Mouse (Mus musculus): ENCODE data around the gene Rbl2. TPM values are rescaled to one million over a fixed set of nuclear protein-coding genes. Genes with fewer than 3 reads are reported as not detected.
A peak's percentile ranks its signal among the peaks of the same experiment; 100 is the strongest.

Gene Rbl2
- polyA plus RNA-seq, 1 experiment from 2014 or later = 26.6 TPM

DNA sequence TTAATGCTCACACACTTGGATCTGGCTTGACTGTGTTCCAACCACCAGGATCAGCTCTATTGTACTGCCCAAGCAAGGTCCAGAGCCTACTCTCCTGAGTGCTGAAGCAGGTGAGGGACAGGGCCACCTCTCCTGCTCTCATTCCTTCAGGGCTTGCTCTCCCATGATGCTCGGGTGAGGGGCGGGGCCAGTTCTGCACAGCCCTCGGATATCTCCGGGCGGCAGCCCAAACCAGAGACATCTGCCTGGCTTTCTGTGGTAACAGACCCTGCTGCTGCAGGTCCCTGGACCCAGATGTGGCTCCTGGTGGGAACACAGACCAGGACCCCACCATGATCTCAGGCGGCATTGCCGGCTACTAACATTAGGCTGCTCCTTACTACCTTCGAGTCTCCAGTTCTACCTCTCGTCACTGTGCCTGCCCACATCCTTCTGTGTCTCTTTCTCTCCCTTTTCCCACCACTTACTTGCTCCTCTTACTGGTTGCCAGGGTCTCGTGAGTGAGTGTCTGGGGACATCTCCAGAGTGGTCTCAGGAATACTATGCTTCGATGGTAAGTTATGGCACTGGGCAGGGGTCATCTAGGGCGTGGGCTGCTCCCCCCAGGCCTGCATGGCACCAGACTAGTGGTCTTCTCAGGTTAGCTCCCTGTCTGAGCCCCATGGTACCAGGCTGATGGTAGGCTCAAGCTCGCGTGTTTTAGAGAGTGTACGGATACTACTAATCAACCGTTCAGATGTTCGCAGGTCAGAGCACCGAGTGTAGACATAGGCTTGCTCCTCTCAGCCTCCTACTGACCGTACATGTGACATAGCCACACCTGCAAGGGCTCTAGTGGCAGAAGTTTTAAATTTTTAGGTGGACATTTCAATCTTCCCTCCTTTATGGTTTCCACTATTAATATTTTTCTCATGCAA, 9.0 kb upstream of the Rbl2 start:
- no peak overlapping the region for H3K4me3 ChIP-seq (replicated peaks; ENCODE audit: low read length)
- no peak overlapping the region for H3K9ac ChIP-seq (replicated peaks; ENCODE audit: low read depth, low read length)
- H3K27ac ChIP-seq (ENCODE audit: low read length) = no peak overlapping the region
- no peaks in the 10 kb centered on the region for H3K36me3 ChIP-seq (ENCODE audit: control insufficient read depth, insufficient read depth)
- no peaks in the 10 kb centered on the region for H3K4me1 ChIP-seq (replicated peaks; ENCODE audit: control insufficient read depth, insufficient read depth, low read length)
- no peak for ATAC-seq
- H3K27me3 ChIP-seq (replicated peaks; ENCODE audit: control insufficient read depth, insufficient read depth, low read length) = no peaks in the 10 kb centered on the region
- 76% methylated on average over 19 of the region's 19 CpGs for WGBS
- H3K4me2 ChIP-seq (ENCODE audit: low read length) = no peak overlapping the region
- no peaks in the 10 kb centered on the region for H3K9me3 ChIP-seq (ENCODE audit: control insufficient read depth, low read length)

GRCm38 (mm10) chr8:91065179-91065578, 4.7 kb upstream of the Rbl2 start:
- no peak for ATAC-seq
- Histone ChIP-seq H3K27ac (ENCODE audit: low read length) (no peak overlapping the region), H3K4me3 (replicated peaks; ENCODE audit: low read length) (no peak overlapping the region), H3K9ac (replicated peaks; ENCODE audit: low read depth, low read length) (no peak overlapping the region), H3K36me3 (ENCODE audit: control insufficient read depth, insufficient read depth) (no peaks in the 10 kb centered on the region), H3K4me2 (ENCODE audit: low read length) (no peak overlapping the region), H3K27me3 (replicated peaks; ENCODE audit: control insufficient read depth, insufficient read depth, low read length) (no peaks in the 10 kb centered on the region), H3K9me3 (ENCODE audit: control insufficient read depth, low read length) (no peaks in the 10 kb centered on the region), H3K4me1 (replicated peaks; ENCODE audit: control insufficient read depth, insufficient read depth, low read length) (no peaks in the 10 kb centered on the region; the same call in 1 of the 2 replicates)
- 79% methylated on average over 4 of the region's 4 CpGs for WGBS

DNA sequence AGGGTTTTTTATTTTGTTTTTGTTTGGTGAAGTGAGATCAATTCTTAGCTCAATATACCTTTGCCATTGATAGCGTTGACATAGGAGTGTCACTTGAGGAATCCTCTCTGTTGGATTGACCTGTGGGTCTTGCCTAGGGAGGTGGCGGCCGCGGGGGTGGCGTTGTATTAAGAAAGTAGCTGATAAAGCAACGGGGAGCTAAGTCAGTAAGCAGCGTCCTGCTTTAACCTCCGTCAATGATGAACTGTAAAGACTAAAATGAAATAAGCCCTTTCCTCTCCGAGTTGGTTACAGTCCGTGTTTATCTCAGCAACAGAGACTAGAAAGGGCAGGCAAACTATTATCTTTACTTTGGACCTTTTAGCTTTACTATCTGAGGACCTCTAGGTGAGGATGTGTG, 450 bp upstream of the Rbl2 start:
- ATAC-seq = 0 out of 2 replicates have a peak, but pooled peaks have one; percentile 4
- Histone ChIP-seq H3K36me3 (ENCODE audit: control insufficient read depth, insufficient read depth) (no peaks in the 10 kb centered on the region), H3K27ac (ENCODE audit: low read length) (no peak overlapping the region), H3K9me3 (ENCODE audit: control insufficient read depth, low read length) (no peaks in the 10 kb centered on the region), H3K4me3 (replicated peaks; ENCODE audit: low read length) (peak overlapping the region; percentile 91), H3K4me1 (replicated peaks; ENCODE audit: control insufficient read depth, insufficient read depth, low read length) (peaks cover 15% of the 10 kb centered on the region), H3K4me2 (ENCODE audit: low read length) (peak overlapping the region; percentile 73), H3K27me3 (replicated peaks; ENCODE audit: control insufficient read depth, insufficient read depth, low read length) (no peaks in the 10 kb centered on the region), H3K9ac (replicated peaks; ENCODE audit: low read depth, low read length) (peak overlapping the region; percentile 70)
- 6% methylated on average over 10 of the region's 10 CpGs for WGBS

GRCm38 (mm10) chr8:91070275-91070859, 510 bp downstream of the Rbl2 start:
- Histone ChIP-seq H3K4me1 (replicated peaks; ENCODE audit: control insufficient read depth, insufficient read depth, low read length) (peaks cover 15% of the 10 kb centered on the region), H3K9me3 (ENCODE audit: control insufficient read depth, low read length) (no peaks in the 10 kb centered on the region), H3K27me3 (replicated peaks; ENCODE audit: control insufficient read depth, insufficient read depth, low read length) (no peaks in the 10 kb centered on the region), H3K4me2 (ENCODE audit: low read length) (peak overlapping the region; percentile 73), H3K9ac (replicated peaks; ENCODE audit: low read depth, low read length) (peak overlapping the region; percentile 70), H3K4me3 (replicated peaks; ENCODE audit: low read length) (peak overlapping the region; percentile 91), H3K27ac (ENCODE audit: low read length) (peak overlapping the region; percentile 81), H3K36me3 (ENCODE audit: control insufficient read depth, insufficient read depth) (no peaks in the 10 kb centered on the region; the same call in 1 of the 2 replicates)
- WGBS = under 1% methylated on average over 34 of the region's 34 CpGs
- ATAC-seq = peak; percentile 84

DNA sequence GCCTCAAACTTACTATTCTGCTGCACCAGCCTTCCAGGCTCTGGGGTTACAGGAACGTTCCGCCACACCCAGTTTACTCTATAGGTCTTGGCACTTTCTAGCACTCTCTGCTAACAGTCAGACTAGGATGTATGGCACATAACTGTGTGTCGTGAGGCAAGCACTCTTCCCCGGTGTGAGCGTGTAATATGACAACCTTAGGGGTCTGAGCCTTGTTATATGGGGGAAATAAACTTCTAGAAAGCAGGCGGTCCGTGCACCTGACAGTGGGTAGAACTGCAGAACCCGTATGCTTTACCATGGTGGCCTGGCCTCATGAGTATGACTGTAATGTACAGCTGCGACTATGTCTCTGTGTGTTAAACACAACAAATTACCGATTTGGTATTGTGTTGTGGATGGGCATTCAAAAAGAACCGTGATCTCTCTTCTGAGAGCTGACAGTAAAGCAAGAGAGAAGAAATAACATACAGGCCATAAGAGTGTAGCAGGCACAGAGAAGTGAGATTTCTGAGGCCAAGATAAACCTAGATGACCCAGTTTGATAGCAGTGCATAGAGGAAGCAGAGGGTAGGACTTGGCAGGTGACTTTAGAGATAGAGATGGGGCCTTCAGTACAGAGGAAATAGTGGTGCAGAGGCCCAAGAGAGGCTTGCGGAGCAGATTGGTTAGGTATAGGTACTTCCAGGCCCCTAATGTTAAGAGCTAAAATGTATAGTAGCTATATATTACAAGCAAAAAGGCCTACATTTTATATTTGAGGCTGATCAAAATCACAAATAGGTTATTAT, 7.4 kb downstream of the Rbl2 start:
- Histone ChIP-seq H3K4me3 (replicated peaks; ENCODE audit: low read length) (no peak overlapping the region), H3K36me3 (ENCODE audit: control insufficient read depth, insufficient read depth) (peaks cover 10% of the 10 kb centered on the region), H3K9ac (replicated peaks; ENCODE audit: low read depth, low read length) (no peak overlapping the region), H3K27me3 (replicated peaks; ENCODE audit: control insufficient read depth, insufficient read depth, low read length) (no peaks in the 10 kb centered on the region), H3K9me3 (ENCODE audit: control insufficient read depth, low read length) (no peaks in the 10 kb centered on the region), H3K27ac (ENCODE audit: low read length) (no peak overlapping the region), H3K4me2 (ENCODE audit: low read length) (no peak overlapping the region), H3K4me1 (replicated peaks; ENCODE audit: control insufficient read depth, insufficient read depth, low read length) (no peaks in the 10 kb centered on the region)
- ATAC-seq = no peak
- WGBS = 94% methylated on average over 12 of the region's 12 CpGs

GRCm38 (mm10) chr8:91079678-91080077, 9.8 kb downstream of the Rbl2 start:
- Histone ChIP-seq H3K27ac (ENCODE audit: low read length) (no peak overlapping the region), H3K4me1 (replicated peaks; ENCODE audit: control insufficient read depth, insufficient read depth, low read length) (no peaks in the 10 kb centered on the region), H3K4me2 (ENCODE audit: low read length) (no peak overlapping the region), H3K9me3 (ENCODE audit: control insufficient read depth, low read length) (no peaks in the 10 kb centered on the region), H3K27me3 (replicated peaks; ENCODE audit: control insufficient read depth, insufficient read depth, low read length) (no peaks in the 10 kb centered on the region), H3K36me3 (ENCODE audit: control insufficient read depth, insufficient read depth) (peaks cover 10% of the 10 kb centered on the region), H3K4me3 (replicated peaks; ENCODE audit: low read length) (no peak overlapping the region), H3K9ac (replicated peaks; ENCODE audit: low read depth, low read length) (no peak overlapping the region)
- ATAC-seq = no peak
- 96% methylated on average over 2 of the region's 2 CpGs for WGBS

GRCm38 (mm10) chr8:91081911-91082310, 12.1 kb downstream of the Rbl2 start:
- no peaks in the 10 kb centered on the region for H3K9me3 ChIP-seq (ENCODE audit: control insufficient read depth, low read length)
- 96% methylated on average over 7 of the region's 7 CpGs for WGBS

GRCm38 (mm10) chr8:91082428-91082827, 12.6 kb downstream of the Rbl2 start:
- Histone ChIP-seq H3K9ac (replicated peaks; ENCODE audit: low read depth, low read length) (no peak overlapping the region), H3K27ac (ENCODE audit: low read length) (no peak overlapping the region), H3K4me1 (replicated peaks; ENCODE audit: control insufficient read depth, insufficient read depth, low read length) (no peaks in the 10 kb centered on the region), H3K4me3 (replicated peaks; ENCODE audit: low read length) (no peak overlapping the region), H3K27me3 (replicated peaks; ENCODE audit: control insufficient read depth, insufficient read depth, low read length) (no peaks in the 10 kb centered on the region), H3K36me3 (ENCODE audit: control insufficient read depth, insufficient read depth) (peaks cover 8% of the 10 kb centered on the region), H3K9me3 (ENCODE audit: control insufficient read depth, low read length) (no peaks in the 10 kb centered on the region), H3K4me2 (ENCODE audit: low read length) (no peak overlapping the region)
- 93% methylated on average over 12 of the region's 12 CpGs for WGBS
- no peak for ATAC-seq

More at GRCm38 (mm10) chr8:91081911-91082310, 12.1 kb downstream of the Rbl2 start:
- Histone ChIP-seq H3K36me3 (ENCODE audit: control insufficient read depth, insufficient read depth) (peaks cover 8% of the 10 kb centered on the region), H3K4me1 (replicated peaks; ENCODE audit: control insufficient read depth, insufficient read depth, low read length) (no peaks in the 10 kb centered on the region), H3K4me2 (ENCODE audit: low read length) (no peak overlapping the region), H3K9ac (replicated peaks; ENCODE audit: low read depth, low read length) (no peak overlapping the region), H3K27ac (ENCODE audit: low read length) (no peak overlapping the region), H3K27me3 (replicated peaks; ENCODE audit: control insufficient read depth, insufficient read depth, low read length) (no peaks in the 10 kb centered on the region), H3K4me3 (replicated peaks; ENCODE audit: low read length) (no peak overlapping the region)
- no peak for ATAC-seq

- no peaks in the 10 kb centered on the region for H3K27me3 ChIP-seq (replicated peaks; ENCODE audit: control insufficient read depth, insufficient read depth, low read length)
- H3K27ac ChIP-seq (ENCODE audit: low read length) = no peak overlapping the region
- no peak overlapping the region for H3K4me2 ChIP-seq (ENCODE audit: low read length)
- WGBS = 98% methylated on average over 7 of the region's 7 CpGs
- no peak overlapping the region for H3K9ac ChIP-seq (replicated peaks; ENCODE audit: low read depth, low read length)
- no peak overlapping the region for H3K4me3 ChIP-seq (replicated peaks; ENCODE audit: low read length)
- H3K9me3 ChIP-seq (ENCODE audit: control insufficient read depth, low read length) = no peaks in the 10 kb centered on the region
- H3K36me3 ChIP-seq (ENCODE audit: control insufficient read depth, insufficient read depth) = peaks cover 9% of the 10 kb centered on the region
- ATAC-seq = no peak
- no peaks in the 10 kb centered on the region for H3K4me1 ChIP-seq (replicated peaks; ENCODE audit: control insufficient read depth, insufficient read depth, low read length)
These were observed 18.6 kb downstream of the Rbl2 start for GRCm38 (mm10) chr8:91088452-91088851.
